Mouse (Mus musculus) liver (tissue): Measurements from ENCODE around the gene Ptprb.
A peak's percentile ranks its signal among the peaks of the same experiment; 100 is the strongest.

Experiments
- DNase-seq: peaks from one replicate; pipeline ENCODE4 v3.0.0-alpha.2; 2020; ENCODE audit warnings: mixed read lengths

The Ptprb gene

GRCm38 (mm10) chr10:116297854-116298253 is 22.5 kb downstream of the Ptprb start:
- DNase-seq = no peak

- no peak for DNase-seq
Observed at GRCm38 (mm10) chr10:116300824-116301223, 25.5 kb downstream of the Ptprb start.

- DNase-seq = peak; percentile 23
Observed at GRCm38 (mm10) chr10:116301258-116301657, 25.9 kb downstream of the Ptprb start.

GRCm38 (mm10) chr10:116304355-116304754 is 29.0 kb downstream of the Ptprb start:
- DNase-seq = no peak

- no peak for DNase-seq
Observed at GRCm38 (mm10) chr10:116309460-116309859, 34.1 kb downstream of the Ptprb start.

- no peak for DNase-seq
Observed at GRCm38 (mm10) chr10:116310516-116311210, 35.3 kb downstream of the Ptprb start.

GRCm38 (mm10) chr10:116319246-116319645 is 43.9 kb downstream of the Ptprb start:
- peak; percentile 70 for DNase-seq

GRCm38 (mm10) chr10:116329086-116329485 is 53.8 kb downstream of the Ptprb start:
- no peak for DNase-seq

GRCm38 (mm10) chr10:116330458-116330857 is 55.1 kb downstream of the Ptprb start:
- DNase-seq = peak; percentile 67

- DNase-seq = no peak
Observed at GRCm38 (mm10) chr10:116330961-116331510, 55.7 kb downstream of the Ptprb start.

- no peak for DNase-seq
Observed at GRCm38 (mm10) chr10:116333666-116334065, 58.3 kb downstream of the Ptprb start.

GRCm38 (mm10) chr10:116334120-116334519 is 58.8 kb downstream of the Ptprb start:
- DNase-seq = no peak

- DNase-seq = no peak
Observed at GRCm38 (mm10) chr10:116335328-116335727, 60.0 kb downstream of the Ptprb start.

- DNase-seq = no peak
Observed at GRCm38 (mm10) chr10:116341194-116341593, 65.9 kb downstream of the Ptprb start.

GRCm38 (mm10) chr10:116346618-116347184 is 71.4 kb downstream of the Ptprb start:
- no peak for DNase-seq

GRCm38 (mm10) chr10:116349004-116349403 is 73.7 kb downstream of the Ptprb start:
- DNase-seq = no peak

GRCm38 (mm10) chr10:116350532-116350931 is 75.2 kb downstream of the Ptprb start:
- DNase-seq = no peak

- no peak for DNase-seq
Observed at GRCm38 (mm10) chr10:116354372-116354771, 79.0 kb downstream of the Ptprb start.

- DNase-seq = no peak
Observed at GRCm38 (mm10) chr10:116362181-116362580, 86.9 kb downstream of the Ptprb start.

- DNase-seq = no peak
Observed at GRCm38 (mm10) chr10:116362645-116363044, 87.3 kb downstream of the Ptprb start.

GRCm38 (mm10) chr10:116364759-116365158 is 89.4 kb downstream of the Ptprb start:
- no peak for DNase-seq

- DNase-seq = no peak
Observed at GRCm38 (mm10) chr10:116370991-116371725, 95.8 kb downstream of the Ptprb start.

- no peak for DNase-seq
Observed at GRCm38 (mm10) chr10:116374111-116374510, 98.8 kb downstream of the Ptprb start.

- DNase-seq = no peak
Observed at GRCm38 (mm10) chr10:116376853-116377252, 101.5 kb downstream of the Ptprb start.
